Mouse (Mus musculus): ENCODE measurements around the gene Nek10. TPM values are rescaled to one million over a fixed set of nuclear protein-coding genes. Genes with fewer than 3 reads are reported as not detected.
"Not testable (repeated sequence)": the region's sequence is repeated elsewhere in the genome, so short reads cannot be mapped to it uniquely, and the experiment has no call there.

Nek10 gene
- polyA plus RNA-seq, 1 experiment from 2014 or later, result 0.02 TPM

DNA sequence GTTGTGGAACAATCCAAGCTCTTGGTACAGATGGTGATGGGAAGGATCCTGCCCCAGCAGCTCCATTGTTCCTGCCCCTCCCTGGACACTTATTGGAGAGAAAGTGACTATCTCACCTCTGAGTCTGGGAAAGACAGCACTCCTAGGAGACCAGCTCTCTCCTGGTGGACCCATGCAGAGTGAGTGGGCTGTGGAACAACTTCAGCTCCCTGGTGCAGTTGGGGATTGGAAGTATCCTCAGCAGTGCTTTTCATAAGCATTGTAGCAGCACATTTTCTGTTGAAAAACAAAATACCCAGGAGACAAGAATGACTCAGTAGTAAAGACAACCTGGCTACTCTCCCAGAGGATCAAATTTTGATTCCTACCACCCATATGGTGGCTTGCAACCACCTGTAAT, 142.7 kb downstream of the Nek10 start:
- Histone ChIP-seq H3K4me3 (replicated peaks) (no peak overlapping the region), H3K4me2 (no peak overlapping the region), H3K9me3 (replicated peaks) (no peaks in the 10 kb centered on the region), H3K36me3 (replicated peaks) (no peaks in the 10 kb centered on the region), H3K9ac (no peak overlapping the region), H3K27ac (replicated peaks) (no peak overlapping the region), H3K27me3 (no peaks in the 10 kb centered on the region), H3K4me1 (replicated peaks) (no peaks in the 10 kb centered on the region)
- ATAC-seq (ENCODE audit: insufficient read depth), result no peak

DNA sequence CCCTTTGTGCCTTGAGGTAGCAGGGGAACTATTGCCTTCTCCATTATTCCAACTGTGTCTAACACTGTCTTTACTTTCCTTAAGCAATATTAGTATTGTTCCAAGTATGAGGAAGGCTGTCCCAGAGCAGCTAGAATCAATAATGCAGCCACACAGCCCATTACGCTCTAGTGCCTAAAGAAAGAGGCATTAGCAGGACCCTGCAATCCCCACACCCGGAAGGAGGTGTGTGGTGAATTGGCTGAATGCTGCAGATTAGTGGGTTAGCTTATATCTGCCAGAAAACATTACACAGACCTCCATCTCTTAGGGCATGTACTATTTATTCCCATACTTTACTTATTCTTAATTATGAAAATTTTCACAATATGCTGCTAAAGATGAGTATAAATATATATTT, 145.8 kb downstream of the Nek10 start:
- 60% methylated on average over 2 of the region's 2 CpGs for WGBS (ENCODE audit: insufficient replicate concordance)
- ATAC-seq (ENCODE audit: insufficient read depth), result no peak
- no peak overlapping the region for H3K9ac ChIP-seq
- no peak overlapping the region for H3K27ac ChIP-seq (replicated peaks)
- H3K4me1 ChIP-seq (replicated peaks), result no peaks in the 10 kb centered on the region
- H3K27me3 ChIP-seq, result no peaks in the 10 kb centered on the region
- H3K4me2 ChIP-seq, result no peak overlapping the region
- H3K4me3 ChIP-seq (replicated peaks), result no peak overlapping the region
- no peaks in the 10 kb centered on the region for H3K36me3 ChIP-seq (replicated peaks)
- H3K9me3 ChIP-seq (replicated peaks), result no peaks in the 10 kb centered on the region

DNA sequence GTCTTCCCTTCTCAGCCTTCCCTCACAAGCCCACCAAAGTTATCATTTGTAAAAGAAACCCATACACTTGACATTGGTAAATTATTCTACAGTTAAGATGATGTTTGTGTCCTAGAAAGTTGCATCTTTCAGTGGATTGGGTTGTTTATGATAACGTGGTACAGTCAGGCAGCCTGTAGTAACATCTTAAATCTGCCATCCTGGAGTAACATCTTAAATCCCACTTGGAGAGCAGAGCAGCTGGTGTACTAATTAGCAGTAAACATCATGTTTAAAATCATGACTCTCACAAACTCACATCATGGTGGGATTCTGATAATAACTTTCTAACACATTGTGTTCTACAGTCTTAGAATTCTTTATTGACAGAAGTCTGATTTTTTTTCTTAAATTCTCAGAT, 148.6 kb downstream of the Nek10 start:
- Histone ChIP-seq H3K36me3 (replicated peaks) (no peaks in the 10 kb centered on the region), H3K27me3 (no peaks in the 10 kb centered on the region), H3K9me3 (replicated peaks) (no peaks in the 10 kb centered on the region), H3K4me3 (replicated peaks) (no peak overlapping the region), H3K4me1 (replicated peaks) (no peaks in the 10 kb centered on the region), H3K9ac (no peak overlapping the region), H3K4me2 (no peak overlapping the region), H3K27ac (replicated peaks) (no peak overlapping the region)
- 58% methylated on average over 1 of the region's 1 CpGs for WGBS (ENCODE audit: insufficient replicate concordance)
- ATAC-seq (ENCODE audit: insufficient read depth), result no peak

DNA sequence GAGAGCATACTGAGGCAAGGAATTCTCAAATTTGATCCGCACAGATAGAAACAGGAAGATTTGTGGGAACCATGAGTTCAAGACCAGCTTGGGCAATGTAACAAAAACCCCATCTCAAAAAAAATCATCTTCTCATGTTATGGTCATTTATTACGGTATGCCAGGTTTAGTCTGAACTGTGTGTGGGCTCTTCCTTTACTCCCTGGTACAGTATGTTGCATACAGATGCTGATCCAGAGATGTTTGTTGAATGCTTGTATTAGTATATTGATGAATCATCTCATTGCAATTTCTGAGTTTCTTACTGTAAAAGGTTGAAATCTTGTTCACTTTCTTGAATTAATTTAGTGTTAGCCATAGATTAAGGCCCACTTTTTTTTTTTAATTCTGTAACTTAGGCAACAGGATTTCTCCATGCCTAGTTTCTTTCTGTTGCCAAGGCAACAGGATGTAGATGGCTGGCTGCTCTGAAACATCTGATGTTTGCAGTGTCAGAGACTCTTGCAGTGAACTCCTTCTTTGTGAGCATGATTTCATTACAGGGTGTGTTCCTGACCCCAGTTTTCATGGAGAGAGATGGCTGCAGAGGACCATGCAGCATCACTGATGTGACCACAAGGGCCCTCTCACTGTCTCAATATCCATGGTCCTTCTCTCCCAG, 156.7 kb downstream of the Nek10 start:
- Histone ChIP-seq H3K36me3 (replicated peaks) (no peaks in the 10 kb centered on the region), H3K9me3 (replicated peaks) (no peaks in the 10 kb centered on the region), H3K4me3 (replicated peaks) (no peak overlapping the region), H3K4me2 (no peak overlapping the region), H3K27me3 (no peaks in the 10 kb centered on the region), H3K9ac (no peak overlapping the region), H3K4me1 (replicated peaks) (no peaks in the 10 kb centered on the region), H3K27ac (replicated peaks) (no peak overlapping the region)
- WGBS (ENCODE audit: insufficient replicate concordance), result 64% methylated on average over 2 of the region's 2 CpGs
- ATAC-seq (ENCODE audit: insufficient read depth), result no peak

DNA sequence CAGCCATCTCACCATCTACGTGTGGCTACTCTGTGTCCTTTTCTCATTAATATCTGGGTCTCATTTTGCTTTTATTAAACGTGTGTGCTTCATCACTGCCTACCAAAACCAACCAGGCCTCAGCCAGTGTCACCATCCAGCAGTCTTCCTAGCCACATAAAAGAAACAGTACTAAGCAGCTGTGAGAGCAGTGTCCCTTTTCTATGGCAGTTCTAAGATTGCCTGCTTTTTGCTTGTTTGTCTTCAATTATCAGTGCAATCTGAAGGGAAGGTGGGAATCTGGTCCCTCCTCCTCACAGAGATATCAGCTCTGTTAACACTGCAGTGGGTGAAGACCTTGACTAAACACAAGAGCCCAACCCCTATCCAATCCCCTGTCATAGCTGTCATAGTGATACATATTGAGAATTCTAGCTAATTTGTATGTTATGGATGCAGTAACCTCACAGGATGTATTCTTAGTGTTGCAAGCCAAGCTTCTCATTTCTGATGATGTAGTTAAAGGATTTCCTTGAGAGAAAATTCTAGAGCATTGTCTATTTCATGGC, 157.3 kb downstream of the Nek10 start:
- no peak overlapping the region for H3K27ac ChIP-seq (replicated peaks)
- whole genome bisulfite sequencing (ENCODE audit: insufficient replicate concordance), result 25% methylated on average over 2 of the region's 2 CpGs
- H3K4me2 ChIP-seq, result no peak overlapping the region
- no peaks in the 10 kb centered on the region for H3K4me1 ChIP-seq (replicated peaks)
- H3K9ac ChIP-seq, result no peak overlapping the region
- no peak overlapping the region for H3K4me3 ChIP-seq (replicated peaks)
- no peaks in the 10 kb centered on the region for H3K9me3 ChIP-seq (replicated peaks)
- no peaks in the 10 kb centered on the region for H3K27me3 ChIP-seq
- no peak for ATAC-seq (ENCODE audit: insufficient read depth)
- H3K36me3 ChIP-seq (replicated peaks), result no peaks in the 10 kb centered on the region

DNA sequence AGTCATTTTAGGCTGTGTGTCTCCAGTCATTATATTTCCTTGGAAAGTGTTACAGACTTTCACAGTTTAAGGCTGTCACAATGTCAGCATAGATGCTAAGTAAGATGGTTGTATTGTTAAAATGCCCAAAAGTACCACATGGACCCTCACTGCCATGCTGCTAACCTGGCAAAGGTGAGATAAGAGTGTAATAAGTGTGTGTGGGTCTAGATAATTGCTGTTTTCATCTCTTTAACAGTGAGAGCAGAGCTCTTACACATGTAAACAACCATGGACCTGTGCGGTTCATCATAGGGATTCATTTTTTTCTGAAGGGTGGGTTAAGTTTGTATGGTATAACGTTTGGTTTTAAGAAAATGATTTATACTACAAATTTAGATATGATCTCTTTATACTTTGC, 167.4 kb downstream of the Nek10 start:
- WGBS (ENCODE audit: insufficient replicate concordance), result 45% methylated on average over 2 of the region's 2 CpGs
- Histone ChIP-seq H3K27ac (replicated peaks) (no peak overlapping the region), H3K27me3 (no peaks in the 10 kb centered on the region), H3K36me3 (replicated peaks) (no peaks in the 10 kb centered on the region), H3K4me3 (replicated peaks) (no peak overlapping the region), H3K4me1 (replicated peaks) (peaks cover 5% of the 10 kb centered on the region; the same call in 1 of the 2 replicates), H3K9ac (no peak overlapping the region), H3K9me3 (replicated peaks) (no peaks in the 10 kb centered on the region), H3K4me2 (no peak overlapping the region)
- ATAC-seq (ENCODE audit: insufficient read depth), result peak; percentile 83

DNA sequence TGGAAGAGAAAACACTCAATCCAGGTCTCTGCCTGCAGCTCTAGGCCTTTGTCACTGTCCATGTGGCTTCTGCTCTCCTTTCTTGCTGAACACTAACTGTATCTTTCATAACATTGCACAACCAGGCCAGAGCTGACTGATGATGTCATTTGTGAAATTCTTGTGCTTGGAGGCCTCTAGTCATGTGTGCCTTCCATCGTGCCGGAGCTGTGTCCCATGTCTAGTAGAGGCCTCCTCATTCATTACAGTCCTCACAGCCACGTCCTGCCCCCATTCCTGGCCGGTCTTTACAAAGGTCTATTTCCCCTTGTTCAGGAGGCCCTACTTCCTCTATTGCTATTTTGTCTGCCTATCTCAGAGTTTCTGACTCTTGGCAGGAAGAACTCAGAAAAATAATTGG, 167.8 kb downstream of the Nek10 start:
- Histone ChIP-seq H3K9ac (no peak overlapping the region), H3K4me3 (replicated peaks) (no peak overlapping the region), H3K4me1 (replicated peaks) (peaks cover 5% of the 10 kb centered on the region; the same call in 1 of the 2 replicates), H3K27me3 (no peaks in the 10 kb centered on the region), H3K36me3 (replicated peaks) (no peaks in the 10 kb centered on the region), H3K4me2 (no peak overlapping the region), H3K27ac (replicated peaks) (no peak overlapping the region), H3K9me3 (replicated peaks) (no peaks in the 10 kb centered on the region)
- 10% methylated on average over 4 of the region's 4 CpGs for WGBS (ENCODE audit: insufficient replicate concordance)
- peak; percentile 44; the same call in 1 of the 2 replicates for ATAC-seq (ENCODE audit: insufficient read depth)

DNA sequence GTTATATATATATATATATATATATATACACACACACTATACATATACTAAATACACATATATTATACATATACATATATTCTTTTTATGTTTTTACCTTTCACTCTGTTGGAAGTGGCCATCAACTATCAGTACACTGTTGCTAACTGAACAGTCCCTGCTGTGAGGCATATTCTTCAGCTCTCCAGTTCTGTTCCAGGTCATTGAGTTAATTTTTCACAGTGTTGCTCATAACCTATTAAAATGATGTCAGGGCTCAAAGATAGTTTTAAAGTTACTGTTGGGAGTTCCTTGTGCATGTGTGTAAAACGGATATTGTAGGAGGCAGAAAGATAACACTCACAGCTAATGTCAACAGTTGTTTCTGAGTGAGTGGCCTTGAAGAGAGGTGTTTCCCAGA, 170.9 kb downstream of the Nek10 start:
- Histone ChIP-seq H3K36me3 (replicated peaks) (no peaks in the 10 kb centered on the region), H3K9me3 (replicated peaks) (no peaks in the 10 kb centered on the region), H3K4me1 (replicated peaks) (peaks cover 5% of the 10 kb centered on the region; the same call in 1 of the 2 replicates), H3K4me2 (no peak overlapping the region), H3K27ac (replicated peaks) (no peak overlapping the region), H3K27me3 (no peaks in the 10 kb centered on the region), H3K4me3 (replicated peaks) (no peak overlapping the region), H3K9ac (no peak overlapping the region)
- 19% methylated on average over 1 of the region's 1 CpGs for WGBS (ENCODE audit: insufficient replicate concordance)
- no peak for ATAC-seq (ENCODE audit: insufficient read depth)

DNA sequence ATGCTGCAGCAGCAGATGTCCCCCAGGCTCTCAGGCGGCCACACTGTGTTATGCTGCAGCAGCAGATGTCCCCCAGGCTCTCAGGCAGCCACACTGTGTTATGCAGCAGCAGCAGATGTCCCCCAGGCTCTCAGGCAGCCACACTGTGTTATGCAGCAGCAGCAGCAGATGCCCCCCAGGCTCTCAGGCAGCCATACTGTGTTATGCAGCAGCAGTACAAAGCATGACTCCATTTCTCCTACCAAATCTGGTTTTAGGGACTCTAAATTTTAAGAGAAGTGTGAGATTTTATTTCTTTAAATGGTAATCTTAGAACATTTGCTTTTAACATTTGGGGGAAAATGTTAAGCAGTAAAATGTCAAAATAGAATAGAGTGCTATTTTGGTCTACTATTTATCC, 180.9 kb downstream of the Nek10 start:
- H3K36me3 ChIP-seq (replicated peaks); ATAC-seq (ENCODE audit: insufficient read depth); H3K27me3 ChIP-seq; H3K4me1 ChIP-seq (replicated peaks); H3K4me2 ChIP-seq; H3K27ac ChIP-seq (replicated peaks); H3K9me3 ChIP-seq (replicated peaks); H3K9ac ChIP-seq; H3K4me3 ChIP-seq (replicated peaks): not testable (repeated sequence)
- WGBS (ENCODE audit: insufficient replicate concordance), result 22% methylated on average over 1 of the region's 1 CpGs

DNA sequence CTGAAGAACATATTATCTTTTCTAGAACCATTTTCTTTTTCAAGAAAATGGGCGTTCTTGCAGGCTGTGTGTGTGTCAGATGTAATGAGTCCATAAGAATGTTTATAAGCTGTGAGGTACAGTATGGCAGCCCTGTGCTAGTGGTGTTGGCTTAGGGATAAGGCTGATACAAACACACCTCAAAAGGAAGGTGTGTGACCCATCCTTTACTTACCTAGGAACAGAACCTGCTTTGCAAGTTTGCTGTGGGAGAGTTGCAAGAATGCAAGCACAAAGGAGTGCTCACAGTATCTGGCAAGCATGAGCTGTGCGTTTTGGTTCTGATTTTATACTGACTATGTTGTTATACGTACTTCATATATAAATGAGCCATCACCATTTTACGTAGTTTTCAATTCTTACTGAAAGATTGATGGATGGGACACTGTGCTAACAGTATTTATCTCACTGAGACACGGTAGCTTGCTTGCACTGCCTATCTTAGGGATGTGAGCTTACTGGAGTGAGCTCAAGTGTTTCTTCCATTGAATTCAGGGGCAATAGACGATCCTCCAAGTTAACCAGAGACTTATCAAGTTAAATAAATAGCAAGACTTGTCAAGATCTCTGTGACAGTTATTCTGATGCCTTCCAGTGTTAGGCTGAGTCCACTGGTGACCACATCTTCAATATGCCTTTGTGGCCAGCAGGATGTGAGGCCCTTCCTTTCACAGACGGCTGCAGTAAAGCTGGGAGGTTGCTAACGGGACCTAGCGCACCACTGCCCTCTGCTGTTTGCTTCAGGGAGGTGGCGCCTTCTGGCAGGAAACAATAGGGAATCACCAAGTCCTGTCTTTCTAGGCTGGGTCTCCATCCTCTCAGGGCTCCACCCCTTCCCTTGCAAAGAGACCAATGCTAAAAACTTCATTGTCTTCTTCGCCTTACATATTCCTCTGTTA, 181.8 kb downstream of the Nek10 start:
- WGBS (ENCODE audit: insufficient replicate concordance), result 31% methylated on average over 11 of the region's 11 CpGs
- no peak for ATAC-seq (ENCODE audit: insufficient read depth)
- no peaks in the 10 kb centered on the region for H3K27me3 ChIP-seq

DNA sequence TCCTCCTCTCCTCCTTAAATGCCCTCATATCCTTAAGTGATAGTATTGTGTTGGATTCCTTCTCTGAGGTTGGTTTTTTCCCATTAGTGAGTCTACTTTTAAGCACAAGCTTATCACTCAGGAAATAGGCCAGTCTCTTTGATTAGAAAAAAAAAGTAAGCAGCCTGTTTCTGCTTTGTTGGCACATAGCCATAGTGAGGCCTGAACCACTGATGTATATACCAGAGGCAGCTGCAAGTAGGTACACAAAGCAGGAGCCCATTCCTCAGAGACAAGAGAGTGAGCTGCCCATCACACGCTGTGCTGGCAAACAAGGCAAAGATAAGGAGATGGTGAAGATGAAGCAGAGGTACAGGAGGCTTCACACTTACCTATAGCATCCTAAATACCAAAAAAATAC, 184.2 kb downstream of the Nek10 start:
- Histone ChIP-seq H3K27me3 (no peaks in the 10 kb centered on the region), H3K4me2 (no peak overlapping the region), H3K27ac (replicated peaks) (no peak overlapping the region), H3K36me3 (replicated peaks) (no peaks in the 10 kb centered on the region), H3K9me3 (replicated peaks) (no peaks in the 10 kb centered on the region), H3K4me3 (replicated peaks) (no peak overlapping the region), H3K4me1 (replicated peaks) (no peaks in the 10 kb centered on the region), H3K9ac (no peak overlapping the region)
- WGBS (ENCODE audit: insufficient replicate concordance), result 34% methylated on average over 1 of the region's 1 CpGs
- no peak for ATAC-seq (ENCODE audit: insufficient read depth)

More for the DNA sequence above, 181.8 kb downstream of the Nek10 start:
- Histone ChIP-seq H3K9ac (no peak overlapping the region), H3K9me3 (replicated peaks) (no peaks in the 10 kb centered on the region), H3K4me3 (replicated peaks) (no peak overlapping the region), H3K36me3 (replicated peaks) (no peaks in the 10 kb centered on the region), H3K4me2 (no peak overlapping the region), H3K27ac (replicated peaks) (no peak overlapping the region), H3K4me1 (replicated peaks) (no peaks in the 10 kb centered on the region)

All from liver, embryonic 15.5 days (tissue).